Mouse (Mus musculus): Measurements from ENCODE around the gene Mtus2. TPM values are rescaled to one million over a fixed set of nuclear protein-coding genes. Genes with fewer than 3 reads are reported as not detected.
A peak's percentile ranks its signal among the peaks of the same experiment; 100 is the strongest.

Mtus2 gene
- total and polyA plus RNA-seq, 3 experiments = 0.08 TPM; not detected in 2

GRCm38 (mm10) chr5:148342061-148342741 lies 385.1 kb downstream of the Mtus2 start:
- DNase-seq (ENCODE audit: low read depth, low spot score) = peak; percentile 77
- no peak overlapping the region for H3K9ac ChIP-seq (ENCODE audit: control insufficient read depth, low read depth, low read length, poor library complexity, severe bottlenecking)
- no peaks in the 10 kb centered on the region for H3K27me3 ChIP-seq (ENCODE audit: control insufficient read depth in 1 of 2, insufficient read depth in 2 of 2, low read length in 2 of 2)
- no peak for TF ChIP-seq E2F4 (IDR thresholded peaks at IDR 0.05; ENCODE audit: borderline replicate concordance, low read depth, low read length)
- no peak for TF ChIP-seq ELF1 (IDR thresholded peaks at IDR 0.05; ENCODE audit: low read depth, low read length)
- peak; percentile 50; the same call in 1 of the 2 replicates for TF ChIP-seq GATA1 (IDR thresholded peaks at IDR 0.05; ENCODE audit: low read depth, low read length)
- TF ChIP-seq USF2 (IDR thresholded peaks at IDR 0.05; ENCODE audit: borderline replicate concordance in 1 of 2, insufficient read depth in 1 of 2, low read depth in 1 of 2, low read length in 2 of 2) = no peak
- 0 out of 2 replicates have a peak, but pooled peaks have one; percentile 27 for TF ChIP-seq MXI1 (IDR thresholded peaks at IDR 0.05; ENCODE audit: low read depth, low read length)
- TF ChIP-seq ZKSCAN1 (IDR thresholded peaks at IDR 0.05; ENCODE audit: low read depth, low read length) = no peak
- TF ChIP-seq MAFK (IDR thresholded peaks at IDR 0.05; ENCODE audit: borderline replicate concordance, low read depth, low read length) = no peak
- TF ChIP-seq EP300 (IDR thresholded peaks at IDR 0.05; ENCODE audit: low read depth in 1 of 2, low read length in 2 of 2) = peak; percentile 65 to 78
- TF ChIP-seq ETS1 (IDR thresholded peaks at IDR 0.05; ENCODE audit: low read depth, low read length) = peak; percentile 81
- TF ChIP-seq POLR2AphosphoS2 (IDR thresholded peaks at IDR 0.05; ENCODE audit: low read length) = 0 out of 2 replicates have a peak, but pooled peaks have one; percentile 36
- TF ChIP-seq POLR2AphosphoS5 (IDR thresholded peaks at IDR 0.05; ENCODE audit: borderline replicate concordance, low read depth, low read length) = no peak
- peak; percentile 45; the same call in 1 of the 2 replicates for TF ChIP-seq MAX (IDR thresholded peaks at IDR 0.05; ENCODE audit: low read length)
- TF ChIP-seq JUND (IDR thresholded peaks at IDR 0.05; ENCODE audit: low read depth, low read length) = no peak
- TF ChIP-seq ZC3H11A (IDR thresholded peaks at IDR 0.05; ENCODE audit: low read depth, low read length) = no peak
- peak; percentile 37; the same call in 1 of the 2 replicates for TF ChIP-seq SIN3A (IDR thresholded peaks at IDR 0.05; ENCODE audit: low read length)
- TF ChIP-seq MYB (IDR thresholded peaks at IDR 0.05; ENCODE audit: low read depth, low read length) = no peak
- TF ChIP-seq MEF2A (IDR thresholded peaks at IDR 0.05; ENCODE audit: extremely low read depth, insufficient replicate concordance, low read depth, low read length, poor library complexity, severe bottlenecking) = no peak
- no peak for TF ChIP-seq GABPA (IDR thresholded peaks at IDR 0.05; ENCODE audit: low read depth, low read length)
- TF ChIP-seq BHLHE40 (IDR thresholded peaks at IDR 0.05; ENCODE audit: borderline replicate concordance, low read depth, low read length) = 0 out of 2 replicates have a peak, but pooled peaks have one; percentile 17
- no peak for TF ChIP-seq MYC (IDR thresholded peaks at IDR 0.05; ENCODE audit: low read depth, low read length)
- no peak for TF ChIP-seq UBTF (IDR thresholded peaks at IDR 0.05; ENCODE audit: borderline replicate concordance, insufficient read depth, low read depth, low read length)
- TF ChIP-seq CHD2 (IDR thresholded peaks at IDR 0.05; ENCODE audit: low read length) = no peak
- TF ChIP-seq USF1 (IDR thresholded peaks at IDR 0.05; ENCODE audit: low read depth, low read length) = no peak
- peak; percentile 70 for TF ChIP-seq TAL1 (IDR thresholded peaks at IDR 0.05; ENCODE audit: low read length)
- TF ChIP-seq NRF1 (IDR thresholded peaks at IDR 0.05; ENCODE audit: insufficient read depth, low read depth, low read length, poor library complexity, severe bottlenecking) = no peak
- TF ChIP-seq POLR2A (IDR thresholded peaks at IDR 0.05; ENCODE audit: control insufficient read depth in 1 of 2, insufficient read depth in 1 of 2, low read depth in 1 of 2, low read length in 2 of 2, poor library complexity in 1 of 2) = no peak
- no peak for TF ChIP-seq ZNF384 (IDR thresholded peaks at IDR 0.05; ENCODE audit: low read depth, low read length)
- TF ChIP-seq TCF12 (IDR thresholded peaks at IDR 0.05; ENCODE audit: low read depth, low read length) = peak; percentile 52; the same call in 1 of the 2 replicates
- no peak for TF ChIP-seq MAZ (IDR thresholded peaks at IDR 0.05; ENCODE audit: low read depth, low read length)
- TF ChIP-seq HCFC1 (IDR thresholded peaks at IDR 0.05; ENCODE audit: low read depth, low read length) = no peak
- no peak for TF ChIP-seq SMC3 (IDR thresholded peaks at IDR 0.05; ENCODE audit: low read depth, low read length)
- TF ChIP-seq CHD1 (IDR thresholded peaks at IDR 0.05; ENCODE audit: low read depth, low read length) = no peak
- TF ChIP-seq RCOR1 (IDR thresholded peaks at IDR 0.05; ENCODE audit: low read depth, low read length) = peak; percentile 96
- no peak for TF ChIP-seq ZMIZ1 (IDR thresholded peaks at IDR 0.05; ENCODE audit: low read depth, low read length)
- no peak for TF ChIP-seq RAD21 (IDR thresholded peaks at IDR 0.05; ENCODE audit: low read depth, low read length)
- no peak for TF ChIP-seq NELFE (IDR thresholded peaks at IDR 0.05; ENCODE audit: low read depth, low read length)

More at GRCm38 (mm10) chr5:148342061-148342741, 385.1 kb downstream of the Mtus2 start:
- Histone ChIP-seq H3K27ac (ENCODE audit: control insufficient read depth, low read depth, low read length) (no peak overlapping the region), H3K4me1 (ENCODE audit: control insufficient read depth in 1 of 2, insufficient read depth in 2 of 2, low read length in 2 of 2) (no peaks in the 10 kb centered on the region), H3K4me3 (ENCODE audit: control insufficient read depth in 1 of 2, insufficient read depth in 1 of 2, low read depth in 2 of 2, low read length in 2 of 2) (no peak overlapping the region), H3K9me3 (replicated peaks; ENCODE audit: insufficient read depth, low read length) (no peaks in the 10 kb centered on the region), H3K79me2 (ENCODE audit: control insufficient read depth, insufficient read depth, low read length, poor library complexity) (no peaks in the 10 kb centered on the region), H3K36me3 (ENCODE audit: control insufficient read depth in 1 of 2, insufficient read depth in 2 of 2, low read length in 2 of 2) (peaks cover 4 to 47% of the 10 kb centered on the region in 2 experiments)
